Comparison of ENCODE assay signal across 20 mouse cellular contexts in the genomic region with DNA sequence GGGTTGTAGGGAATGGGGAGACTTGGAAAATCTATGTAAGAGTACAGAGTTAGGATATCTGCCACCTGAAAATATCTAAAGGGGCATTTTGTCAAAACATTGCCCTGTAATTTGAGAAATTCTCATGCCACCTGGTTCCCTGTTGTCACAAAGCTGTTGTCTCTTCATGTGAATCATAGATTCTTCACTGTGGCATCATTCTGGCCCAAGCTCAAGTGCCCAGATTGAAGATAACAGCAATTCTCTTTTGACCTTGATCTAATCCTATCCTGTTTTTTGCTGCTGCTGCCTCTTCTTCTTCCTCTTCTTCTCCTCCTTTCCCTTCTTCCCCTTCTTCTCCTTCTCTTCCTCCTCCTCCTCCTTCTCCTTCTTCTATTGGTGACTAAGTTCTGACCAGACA.
DNase-seq lines count a peak whose midpoint lies in the region; ATAC-seq lines count a peak whose summit lies in the region.
"Had no signal": no experiment of that assay in that cellular context is flagged by ENCODE, and none has a peak within 500 bp of the region (broad histone marks: within the 10 kb centered on the region; RNA-seq: fewer than 3 reads in every experiment).

No protein-coding gene starts in this region.

- ATAC-seq in cerebellum, adult (ENCODE audit: insufficient number of reproducible peaks, low FRiP score, low TSS enrichment), result no peak
- ATAC-seq: forebrain, embryonic 15.5 days; hindbrain, embryonic 16.5 days; intestine, embryonic 15.5 days; Patski had no signal

- peak; percentile 8 for DNase-seq in adrenal gland, adult 2 months
- no peak for DNase-seq in adrenal gland, postnatal 14 days
- peak; percentile 2 for DNase-seq in cerebellum, adult 9-10 months
- peak; percentile 4 to 5 for DNase-seq in cerebellum, postnatal 36 days
- no peak for DNase-seq in cerebellum, adult 8-10 months
- DNase-seq in brain, adult 2 months (ENCODE audit: low read depth, low spot score), result peak; percentile 43
- DNase-seq: adrenal gland, postnatal 25 days; B cell, adult 2 months; embryo, embryonic 11 days; gastrocnemius, postnatal 25 days; heart, adult 18-20 months; heart, postnatal 10 days; heart, postnatal 36 days; kidney, adult 11 months; kidney, adult 8-10 months had no signal

Comparison
In these comparisons a context has a peak if more than half of its experiments do, and no peak if none do; other contexts are left out.
1. DNase-seq: peak in adrenal gland, adult 2 months (single experiment), cerebellum, adult 9-10 months (single experiment), cerebellum, postnatal 36 days (2 of 2) and brain, adult 2 months (single experiment); none in adrenal gland, postnatal 14 days (single experiment) and cerebellum, adult 8-10 months (single experiment).